Comparison of ENCODE assay signal across 20 mouse cellular contexts in genomic region chr13:55462965-55463364, GRCm38 (mm10). TPM values are rescaled to one million over a fixed set of nuclear protein-coding genes. Genes with fewer than 3 reads are reported as not detected.
DNase-seq lines count a peak whose midpoint lies in the region; ATAC-seq and TF ChIP-seq lines count a peak whose summit lies in the region.
"Had no signal": no experiment of that assay in that cellular context is flagged by ENCODE, and none has a peak within 500 bp of the region (broad histone marks: within the 10 kb centered on the region; RNA-seq: fewer than 3 reads in every experiment).

No protein-coding gene starts in this region.

- H3K9ac ChIP-seq in hindbrain, embryonic 11.5 days (ENCODE audit: low read depth, low read length): no peak overlapping the region
- no peak overlapping the region for H3K9ac ChIP-seq in forebrain, postnatal 0 days
- no peak overlapping the region for H3K9ac ChIP-seq in midbrain, embryonic 13.5 days (replicated peaks)

- no peak for DNase-seq in hindbrain, embryonic 10.5 days (ENCODE audit: low spot score)
- no peak for DNase-seq in hindbrain, embryonic 11.5 days (ENCODE audit: low spot score)
- peak; percentile 44 for DNase-seq in A20 (ENCODE audit: low read depth, low spot score)
- DNase-seq in forebrain, postnatal 0 days: no peak
- no peak for DNase-seq in cerebellum, postnatal 25 days
- no peak for DNase-seq in c-Kit-positive CD71-positive TER-119-positive erythroid progenitor cells, embryonic 14.5 days (ENCODE audit: low spot score)
- DNase-seq in urinary bladder, postnatal 25 days (ENCODE audit: low spot score): no peak
- DNase-seq: adrenal gland, postnatal 10 days; B cell, adult 2 months; cerebellum, adult 9-10 months; embryo, embryonic 11 days; gastrocnemius, adult 2 months; heart, postnatal 36 days; kidney, adult 2 months had no signal

- no peak overlapping the region for H3K4me2 ChIP-seq in hindbrain, embryonic 11.5 days (replicated peaks; ENCODE audit: low read depth, low read length)
- peak overlapping the region; percentile 83; the same call in 1 of the 2 replicates for H3K4me2 ChIP-seq in forebrain, postnatal 0 days (ENCODE audit: low read depth)
- peak overlapping the region; percentile 86; the same call in 1 of the 2 replicates for H3K4me2 ChIP-seq in midbrain, embryonic 13.5 days (replicated peaks)

- no peak overlapping the region for H3K4me3 ChIP-seq in hindbrain, embryonic 10.5 days
- no peak overlapping the region for H3K4me3 ChIP-seq in hindbrain, embryonic 11.5 days (ENCODE audit: low read depth, low read length)
- H3K4me3 ChIP-seq in forebrain, postnatal 0 days (ENCODE audit: low read depth, low read length): no peak overlapping the region
- no peak overlapping the region for H3K4me3 ChIP-seq in midbrain, embryonic 13.5 days (replicated peaks)

- H3K4me1 ChIP-seq in hindbrain, embryonic 10.5 days (replicated peaks): peaks cover 58% of the 10 kb centered on the region
- peaks cover 20% of the 10 kb centered on the region for H3K4me1 ChIP-seq in hindbrain, embryonic 11.5 days (replicated peaks; ENCODE audit: control insufficient read depth, insufficient read depth, low read length)
- peaks cover 22% of the 10 kb centered on the region for H3K4me1 ChIP-seq in forebrain, postnatal 0 days (ENCODE audit: insufficient read depth)
- H3K4me1 ChIP-seq in midbrain, embryonic 13.5 days (replicated peaks): peaks cover 45% of the 10 kb centered on the region

- WGBS in hindbrain, embryonic 10.5 days: 45% methylated on average over 2 of the region's 2 CpGs
- 46% methylated on average over 2 of the region's 2 CpGs for WGBS in hindbrain, embryonic 11.5 days
- 65% methylated on average over 2 of the region's 2 CpGs for WGBS in forebrain, postnatal 0 days
- WGBS in midbrain, embryonic 13.5 days: 52% methylated on average over 2 of the region's 2 CpGs

- H3K9me3 ChIP-seq in hindbrain, embryonic 10.5 days: no peaks in the 10 kb centered on the region
- no peaks in the 10 kb centered on the region for H3K9me3 ChIP-seq in hindbrain, embryonic 11.5 days (ENCODE audit: control insufficient read depth, low read length)
- H3K9me3 ChIP-seq in forebrain, postnatal 0 days (ENCODE audit: low read length): no peaks in the 10 kb centered on the region
- no peaks in the 10 kb centered on the region for H3K9me3 ChIP-seq in midbrain, embryonic 13.5 days
- H3K9me3 ChIP-seq: G1E had no signal

- TF ChIP-seq CTCF in forebrain, postnatal 0 days (IDR thresholded peaks at IDR 0.05; ENCODE audit: low read depth): no peak

- peaks cover 48% of the 10 kb centered on the region for H3K36me3 ChIP-seq in hindbrain, embryonic 10.5 days
- H3K36me3 ChIP-seq in hindbrain, embryonic 11.5 days (ENCODE audit: control insufficient read depth, insufficient read depth, low read length): 0 out of 2 replicates have a peak, but pooled peaks cover 6% of the 10 kb centered on the region
- H3K36me3 ChIP-seq in forebrain, postnatal 0 days (ENCODE audit: insufficient read depth): peaks cover 27% of the 10 kb centered on the region
- peaks cover 40% of the 10 kb centered on the region for H3K36me3 ChIP-seq in midbrain, embryonic 13.5 days

- peaks cover 10% of the 10 kb centered on the region for H3K27me3 ChIP-seq in hindbrain, embryonic 10.5 days (ENCODE audit: insufficient read depth, poor library complexity, severe bottlenecking)
- peaks cover 2% of the 10 kb centered on the region; the same call in 1 of the 2 replicates for H3K27me3 ChIP-seq in hindbrain, embryonic 11.5 days (ENCODE audit: control insufficient read depth, insufficient read depth, low read length)
- no peaks in the 10 kb centered on the region for H3K27me3 ChIP-seq in forebrain, postnatal 0 days (ENCODE audit: insufficient read depth, low read length)
- no peaks in the 10 kb centered on the region for H3K27me3 ChIP-seq in midbrain, embryonic 13.5 days

- peak overlapping the region; percentile 97 for H3K27ac ChIP-seq in hindbrain, embryonic 10.5 days
- no peak overlapping the region for H3K27ac ChIP-seq in hindbrain, embryonic 11.5 days (ENCODE audit: low read depth, low read length)
- H3K27ac ChIP-seq in forebrain, postnatal 0 days (ENCODE audit: low read depth, low read length): no peak overlapping the region
- peak overlapping the region; percentile 99 for H3K27ac ChIP-seq in midbrain, embryonic 13.5 days
- H3K27ac ChIP-seq: gastrocnemius, adult 2 months had no signal

- ATAC-seq in hindbrain, embryonic 11.5 days (ENCODE audit: low FRiP score): no peak
- no peak for ATAC-seq in forebrain, postnatal 0 days
- ATAC-seq in midbrain, embryonic 13.5 days: no peak

RNA-seq across cellular contexts. Expression of gene Prr7, which starts 1.1 kb away (rescaled TPM):
- polyA plus RNA-seq in hindbrain, embryonic 10.5 days (2016; fragmentation: Nextera tagmentation; extraction: Ambion mirVana): 0.69 and 1.0 TPM in 2 replicates
- 2.4 and 2.5 TPM in 2 replicates for polyA plus RNA-seq in hindbrain, embryonic 11.5 days (2014; fragmentation: Nextera tagmentation; extraction: Ambion mirVana)
- total RNA-seq in forebrain, postnatal 0 days (2014; rRNA removed): 108 and 118 TPM in 2 replicates
- 7.8 and 8.7 TPM in 2 replicates for polyA plus RNA-seq in forebrain, postnatal 0 days (2015; fragmentation: Nextera tagmentation; extraction: Ambion mirVana)
- polyA plus RNA-seq in midbrain, embryonic 13.5 days (2015; fragmentation: Nextera tagmentation; extraction: Ambion mirVana): 2.3 and 2.8 TPM in 2 replicates

RNA-seq across cellular contexts. Expression of gene Grk6, which starts 18.1 kb away (rescaled TPM):
- 51.5 and 52.3 TPM in 2 replicates for polyA plus RNA-seq in hindbrain, embryonic 10.5 days (2016; fragmentation: Nextera tagmentation; extraction: Ambion mirVana)
- polyA plus RNA-seq in hindbrain, embryonic 11.5 days (2014; fragmentation: Nextera tagmentation; extraction: Ambion mirVana): 37.6 and 52.3 TPM in 2 replicates
- total RNA-seq in forebrain, postnatal 0 days (2014; rRNA removed): 79.5 and 88.2 TPM in 2 replicates
- polyA plus RNA-seq in forebrain, postnatal 0 days (2015; fragmentation: Nextera tagmentation; extraction: Ambion mirVana): 38.5 and 40.8 TPM in 2 replicates
- polyA plus RNA-seq in midbrain, embryonic 13.5 days (2015; fragmentation: Nextera tagmentation; extraction: Ambion mirVana): 26.8 and 35.7 TPM in 2 replicates

RNA-seq across cellular contexts. Expression of gene Dbn1, which starts 24.9 kb away (rescaled TPM):
- 420 and 518 TPM in 2 replicates for polyA plus RNA-seq in hindbrain, embryonic 10.5 days (2016; fragmentation: Nextera tagmentation; extraction: Ambion mirVana)
- polyA plus RNA-seq in hindbrain, embryonic 11.5 days (2014; fragmentation: Nextera tagmentation; extraction: Ambion mirVana): 277 and 314 TPM in 2 replicates
- total RNA-seq in forebrain, postnatal 0 days (2014; rRNA removed): 545 and 619 TPM in 2 replicates
- polyA plus RNA-seq in forebrain, postnatal 0 days (2015; fragmentation: Nextera tagmentation; extraction: Ambion mirVana): 603 and 619 TPM in 2 replicates
- polyA plus RNA-seq in midbrain, embryonic 13.5 days (2015; fragmentation: Nextera tagmentation; extraction: Ambion mirVana): 655 and 674 TPM in 2 replicates

RNA-seq across cellular contexts. Expression of gene F12, which starts 36.4 kb away (rescaled TPM):
- polyA plus RNA-seq in hindbrain, embryonic 10.5 days (2016; fragmentation: Nextera tagmentation; extraction: Ambion mirVana): 0.07 and 0.25 TPM in 2 replicates
- 0.28 TPM in 1 of 2 replicates, not detected in the other for polyA plus RNA-seq in hindbrain, embryonic 11.5 days (2014; fragmentation: Nextera tagmentation; extraction: Ambion mirVana)
- 0.15 TPM in 1 of 2 replicates, not detected in the other for total RNA-seq in forebrain, postnatal 0 days (2014; rRNA removed)
- polyA plus RNA-seq in forebrain, postnatal 0 days (2015; fragmentation: Nextera tagmentation; extraction: Ambion mirVana): 0.45 and 0.51 TPM in 2 replicates
- not detected in 2 replicates for polyA plus RNA-seq in midbrain, embryonic 13.5 days (2015; fragmentation: Nextera tagmentation; extraction: Ambion mirVana)
- total RNA-seq: gastrocnemius, adult 2 months; heart, postnatal 36 days had no signal
- polyA plus RNA-seq: G1E; stomach, embryonic 14.5 days had no signal

RNA-seq across cellular contexts. Expression of gene Pfn3, which starts 47.9 kb away (rescaled TPM):
- not detected in 2 replicates for polyA plus RNA-seq in hindbrain, embryonic 10.5 days (2016; fragmentation: Nextera tagmentation; extraction: Ambion mirVana)
- polyA plus RNA-seq in hindbrain, embryonic 11.5 days (2014; fragmentation: Nextera tagmentation; extraction: Ambion mirVana): not detected in 2 replicates
- total RNA-seq in forebrain, postnatal 0 days (2014; rRNA removed): not detected in 2 replicates
- polyA plus RNA-seq in forebrain, postnatal 0 days (2015; fragmentation: Nextera tagmentation; extraction: Ambion mirVana): 0.93 and 1.5 TPM in 2 replicates
- polyA plus RNA-seq in midbrain, embryonic 13.5 days (2015; fragmentation: Nextera tagmentation; extraction: Ambion mirVana): not detected in 2 replicates
- total RNA-seq: adrenal gland, postnatal 10 days; G1E; gastrocnemius, adult 2 months; heart, postnatal 36 days; layer of hippocampus, adult 8-10 months had no signal
- polyA plus RNA-seq: G1E; kidney, adult 2 months; liver, embryonic 11.5 days; lung, embryonic 16.5 days; stomach, embryonic 14.5 days had no signal

Comparison
In these comparisons a context has a peak if more than half of its experiments do, and no peak if none do; other contexts are left out.
1. H3K27ac ChIP-seq: peak in hindbrain, embryonic 10.5 days (single experiment) and midbrain, embryonic 13.5 days (single experiment); none in hindbrain, embryonic 11.5 days (single experiment) and forebrain, postnatal 0 days (single experiment).